Mouse (Mus musculus): ENCODE data around the gene Wdfy4.

- TF ChIP-seq CTCF (IDR thresholded peaks at IDR 0.05; ENCODE audit: insufficient read depth, low read depth, low read length) (no peak), POLR2A (IDR thresholded peaks at IDR 0.05; ENCODE audit: insufficient read depth, low read depth, low read length) (no peak)
These were observed 5.2 kb downstream of the Wdfy4 start for GRCm38 (mm10) chr14:33180102-33180501.
